Mouse (Mus musculus) B cell, adult 67 days (primary cell): ENCODE measurements around the gene Sostdc1. TPM values are rescaled to one million over a fixed set of nuclear protein-coding genes. Genes with fewer than 3 reads are reported as not detected.

Experiments
- total RNA-seq, 2 experiments: library from RNA; stranded (reverse); gene quantifications; 4 replicates each; pipeline ENCODE4 v1.2.4; 2023

The Sostdc1 gene
- total RNA-seq, result not detected

GRCm38 (mm10) chr12:36313916-36314315 is at the start of gene Sostdc1:
Gene Sostdc1, plus strand, starts transcription at chr12:36314139.

Other genes starting within 250 kb of the Sostdc1 start
- gene Ankmy2, start 157.0 kb upstream of the Sostdc1 start, total RNA-seq, result 10 to 100 TPM; 23.4 to 30.2 TPM
- gene Bzw2, start 156.1 kb upstream of the Sostdc1 start, total RNA-seq, result 10 to 100 TPM; 90.1 to 93.5 TPM
- not detected for gene Lrrc72, start 60.7 kb upstream of the Sostdc1 start, total RNA-seq
- gene Ispd, start 67.3 kb downstream of the Sostdc1 start, total RNA-seq, result 10 to 100 TPM in 1 of 2 experiments, 1 to 10 TPM in 1; 9.8 to 11.6 TPM
- under 1 TPM; 0.81 to 0.83 TPM for gene D630036H23Rik, start 68.0 kb downstream of the Sostdc1 start, total RNA-seq